Mouse (Mus musculus) c-Kit-positive CD71-positive TER-119-negative erythroid progenitor cells, embryonic 14.5 days (primary cell): ENCODE measurements around the gene Kcnj14.
A peak's percentile ranks its signal among the peaks of the same experiment; 100 is the strongest.

Experiments used
- DNase-seq: peaks from one replicate; pipeline ENCODE4 v3.0.0-alpha.2; 2013; ENCODE audit warnings: low read depth

The Kcnj14 gene

GRCm38 (mm10) chr7:45831128-45831525 lies 6.5 kb upstream of the Kcnj14 start:
- DNase-seq = no peak

GRCm38 (mm10) chr7:45830427-45831127 lies 6.0 kb upstream of the Kcnj14 start, which contains the start of gene Grwd1:
Gene Grwd1, minus strand, starts transcription at chr7:45830944.
- peak; percentile 88 for DNase-seq

GRCm38 (mm10) chr7:45826631-45827030 lies 2.0 kb upstream of the Kcnj14 start:
- DNase-seq = no peak

- no peak for DNase-seq
Observed at GRCm38 (mm10) chr7:45820913-45821312, 3.7 kb downstream of the Kcnj14 start.

- no peak for DNase-seq
Observed at GRCm38 (mm10) chr7:45819843-45820242, 4.7 kb downstream of the Kcnj14 start.

GRCm38 (mm10) chr7:45815984-45816351 lies 8.6 kb downstream of the Kcnj14 start:
- DNase-seq = no peak

GRCm38 (mm10) chr7:45815323-45815983 lies 9.1 kb downstream of the Kcnj14 start:
- no peak for DNase-seq

GRCm38 (mm10) chr7:45814841-45815240 lies 9.7 kb downstream of the Kcnj14 start:
- no peak for DNase-seq

- peak; percentile 99 for DNase-seq
Observed at GRCm38 (mm10) chr7:45813787-45814779, 10.5 kb downstream of the Kcnj14 start, which contains the start of gene Cyth2. Gene Cyth2, minus strand, starts transcription at chr7:45814581.

GRCm38 (mm10) chr7:45812921-45813320 lies 11.7 kb downstream of the Kcnj14 start:
- no peak for DNase-seq

- DNase-seq = no peak
Observed at GRCm38 (mm10) chr7:45809276-45810075, 15.1 kb downstream of the Kcnj14 start.

- no peak for DNase-seq
Observed at GRCm38 (mm10) chr7:45808471-45808870, 16.1 kb downstream of the Kcnj14 start.

GRCm38 (mm10) chr7:45805941-45806340 lies 18.6 kb downstream of the Kcnj14 start:
- no peak for DNase-seq

GRCm38 (mm10) chr7:45802551-45802950 lies 22.0 kb downstream of the Kcnj14 start:
- DNase-seq = no peak

GRCm38 (mm10) chr7:45801348-45801747 lies 23.2 kb downstream of the Kcnj14 start:
- DNase-seq = peak; percentile 85

- peak; percentile 62 for DNase-seq
Observed at GRCm38 (mm10) chr7:45800546-45801204, 23.9 kb downstream of the Kcnj14 start.

GRCm38 (mm10) chr7:45800001-45800400 lies 24.6 kb downstream of the Kcnj14 start:
- DNase-seq = no peak

- DNase-seq = no peak
Observed at GRCm38 (mm10) chr7:45798931-45799330, 25.7 kb downstream of the Kcnj14 start.

GRCm38 (mm10) chr7:45798511-45798836 lies 26.1 kb downstream of the Kcnj14 start:
- DNase-seq = no peak

- DNase-seq = no peak
Observed at GRCm38 (mm10) chr7:45797661-45798510, 26.7 kb downstream of the Kcnj14 start.
